Mouse (Mus musculus) MEL (cell line): ENCODE data around the gene Bcar1. TPM values are rescaled to one million over a fixed set of nuclear protein-coding genes. Genes with fewer than 3 reads are reported as not detected.

Source experiments
- DNase-seq: peaks from one replicate; pipeline ENCODE4 v3.0.0; 2011; ENCODE audit warnings: low read depth, low spot score
- H3K27ac ChIP-seq: 2 replicates; pipeline ENCODE4 v1.5.1; 2012; ENCODE audit warnings: low read depth, mild to moderate bottlenecking, control low read depth, low read length, moderate library complexity; ENCODE audit not compliant: control insufficient read depth
- H3K27me3 ChIP-seq, 2 experiments: fragments of 150-350 bp in 1 of 2; sonication (generic) in 1 of 2; 2 replicates each; pipeline ENCODE4 v1.6.1; 2012; ENCODE audit warnings: low read length in 2 of 2, mild to moderate bottlenecking in 2 of 2, improper control_type of control experiment in 1 of 2, moderate library complexity in 1 of 2; ENCODE audit not compliant: insufficient read depth in 2 of 2, control insufficient read depth in 1 of 2
- H3K36me3 ChIP-seq, 2 experiments: 2 replicates each; pipeline ENCODE4 v1.6.1; 2012 to 2014; ENCODE audit warnings: low read length in 2 of 2, improper control_type of control experiment in 1 of 2, inconsistent platforms in 1 of 2, mild to moderate bottlenecking in 1 of 2; ENCODE audit not compliant: insufficient read depth in 2 of 2, control insufficient read depth in 1 of 2
- H3K4me1 ChIP-seq, 2 experiments: fragments of 150-350 bp in 1 of 2; sonication (generic) in 1 of 2; 2 replicates each; pipeline ENCODE4 v1.6.1; 2012; ENCODE audit warnings: low read length in 2 of 2, improper control_type of control experiment in 1 of 2, mild to moderate bottlenecking in 1 of 2; ENCODE audit not compliant: insufficient read depth in 2 of 2, control insufficient read depth in 1 of 2
- H3K4me3 ChIP-seq, 2 experiments: fragments of 150-350 bp in 1 of 2; sonication (generic) in 1 of 2; 2 replicates each; pipeline ENCODE4 v1.5.1; 2012; ENCODE audit warnings: low read depth in 2 of 2, low read length in 2 of 2, mild to moderate bottlenecking in 2 of 2, moderate library complexity in 2 of 2, control low read depth in 1 of 2, improper control_type of control experiment in 1 of 2; ENCODE audit not compliant: control insufficient read depth in 1 of 2, insufficient read depth in 1 of 2
- H3K79me2 ChIP-seq: 2 replicates; pipeline ENCODE4 v1.6.1; 2012; ENCODE audit warnings: mild to moderate bottlenecking, low read length, moderate library complexity; ENCODE audit not compliant: control insufficient read depth, poor library complexity, insufficient read depth
- H3K9ac ChIP-seq: 2 replicates; pipeline ENCODE4 v1.6.1; 2012; ENCODE audit warnings: low read depth, mild to moderate bottlenecking, control low read depth, low read length, moderate library complexity; ENCODE audit not compliant: control insufficient read depth, poor library complexity, severe bottlenecking
- H3K9me3 ChIP-seq: fragments of 150-350 bp; sonication (generic); replicated peaks from 2 replicates; pipeline ENCODE4 v1.6.1; 2012; ENCODE audit warnings: mild to moderate bottlenecking, low read length, improper control_type of control experiment, moderate library complexity; ENCODE audit not compliant: insufficient read depth
- CHD1 ChIP-seq: IDR thresholded peaks from 2 replicates; pipeline ENCODE4 v1.6.1; 2012; ENCODE audit warnings: low read depth, mild to moderate bottlenecking, inconsistent platforms, low read length, improper control_type of control experiment
- CHD2 ChIP-seq: IDR thresholded peaks from 2 replicates; pipeline ENCODE4 v1.6.1; 2011; ENCODE audit warnings: low read length, improper control_type of control experiment
- CTCF ChIP-seq, 3 experiments: IDR thresholded peaks in 2 of 3; conservative IDR thresholded peaks in 1 of 3; 2 replicates each; pipeline ENCODE4 v1.5.1; 2011 to 2012; ENCODE audit warnings: low read length in 3 of 3, low read depth in 2 of 3, mild to moderate bottlenecking in 2 of 3, improper control_type of control experiment in 1 of 3, inconsistent platforms in 1 of 3, mixed read lengths in 1 of 3, moderate library complexity in 1 of 3; ENCODE audit not compliant: control insufficient read depth in 1 of 3, insufficient read depth in 1 of 3, poor library complexity in 1 of 3, severe bottlenecking in 1 of 3
- ELF1 ChIP-seq: IDR thresholded peaks from 2 replicates; pipeline ENCODE4 v1.6.1; 2014; ENCODE audit warnings: low read depth, mild to moderate bottlenecking, inconsistent platforms, low read length, improper control_type of control experiment, moderate library complexity
- EP300 ChIP-seq, 2 experiments: IDR thresholded peaks; 2 replicates each; pipeline ENCODE4 v1.6.1; 2011; ENCODE audit warnings: improper control_type of control experiment in 2 of 2, low read length in 2 of 2, low read depth in 1 of 2, mild to moderate bottlenecking in 1 of 2
- ETS1 ChIP-seq: IDR thresholded peaks from 2 replicates; pipeline ENCODE4 v1.6.1; 2012; ENCODE audit warnings: low read depth, mild to moderate bottlenecking, inconsistent platforms, low read length, improper control_type of control experiment, moderate library complexity
- GABPA ChIP-seq: IDR thresholded peaks from 2 replicates; pipeline ENCODE4 v1.6.1; 2012; ENCODE audit warnings: low read depth, mild to moderate bottlenecking, inconsistent platforms, low read length, improper control_type of control experiment, moderate library complexity
- GATA1 ChIP-seq: IDR thresholded peaks from 2 replicates; pipeline ENCODE4 v1.6.1; 2011; ENCODE audit warnings: low read depth, low read length, improper control_type of control experiment
- HCFC1 ChIP-seq: IDR thresholded peaks from 2 replicates; pipeline ENCODE4 v1.6.1; 2012; ENCODE audit warnings: low read depth, mild to moderate bottlenecking, inconsistent platforms, low read length, improper control_type of control experiment, moderate library complexity
- MAFK ChIP-seq: IDR thresholded peaks from 2 replicates; pipeline ENCODE4 v1.6.1; 2011; ENCODE audit warnings: low read depth, mild to moderate bottlenecking, low read length, improper control_type of control experiment, borderline replicate concordance
- MAX ChIP-seq: IDR thresholded peaks from 2 replicates; pipeline ENCODE4 v1.6.1; 2011; ENCODE audit warnings: low read length, improper control_type of control experiment
- MAZ ChIP-seq: IDR thresholded peaks from 2 replicates; pipeline ENCODE4 v1.6.1; 2012; ENCODE audit warnings: low read depth, mild to moderate bottlenecking, inconsistent platforms, low read length, improper control_type of control experiment
- MXI1 ChIP-seq: IDR thresholded peaks from 2 replicates; pipeline ENCODE4 v1.6.1; 2011; ENCODE audit warnings: mild to moderate bottlenecking, low read depth, low read length, improper control_type of control experiment
- MYB ChIP-seq: IDR thresholded peaks from 2 replicates; pipeline ENCODE4 v1.6.1; 2011; ENCODE audit warnings: mild to moderate bottlenecking, low read depth, low read length, improper control_type of control experiment
- POLR2AphosphoS2 ChIP-seq: IDR thresholded peaks from 2 replicates; pipeline ENCODE4 v1.6.1; 2011; ENCODE audit warnings: low read length, improper control_type of control experiment
- RCOR1 ChIP-seq: IDR thresholded peaks from 2 replicates; pipeline ENCODE4 v1.6.1; 2012; ENCODE audit warnings: low read depth, mild to moderate bottlenecking, inconsistent platforms, low read length, improper control_type of control experiment
- SMC3 ChIP-seq: IDR thresholded peaks from 2 replicates; pipeline ENCODE4 v1.6.1; 2011; ENCODE audit warnings: low read depth, low read length, improper control_type of control experiment
- TBP ChIP-seq: IDR thresholded peaks from 2 replicates; pipeline ENCODE4 v1.8.0; 2011; ENCODE audit warnings: low read depth, low read length, improper control_type of control experiment
- TCF12 ChIP-seq: IDR thresholded peaks from 2 replicates; pipeline ENCODE4 v1.6.1; 2014; ENCODE audit warnings: low read depth, mild to moderate bottlenecking, inconsistent platforms, low read length, improper control_type of control experiment, moderate library complexity
- UBTF ChIP-seq: IDR thresholded peaks from 2 replicates; pipeline ENCODE4 v1.6.1; 2012; ENCODE audit warnings: low read depth, mild to moderate bottlenecking, inconsistent platforms, low read length, improper control_type of control experiment, moderate library complexity, borderline replicate concordance; ENCODE audit not compliant: insufficient read depth
- USF1 ChIP-seq: IDR thresholded peaks from 2 replicates; pipeline ENCODE4 v1.6.1; 2014; ENCODE audit warnings: low read depth, mild to moderate bottlenecking, inconsistent platforms, low read length, improper control_type of control experiment, moderate library complexity
- ZKSCAN1 ChIP-seq: IDR thresholded peaks from 2 replicates; pipeline ENCODE4 v1.6.1; 2012; ENCODE audit warnings: low read depth, mild to moderate bottlenecking, inconsistent platforms, low read length, improper control_type of control experiment, moderate library complexity
- ZNF384 ChIP-seq: IDR thresholded peaks from 2 replicates; pipeline ENCODE4 v1.6.1; 2012; ENCODE audit warnings: low read depth, mild to moderate bottlenecking, inconsistent platforms, low read length, improper control_type of control experiment
- polyA plus RNA-seq, 2 experiments: library from polyadenylated mRNA; stranded (reverse) in 1 of 2; unstranded in 1 of 2; fragments of >175 nt in 1 of 2; fragments of >200 nt in 1 of 2; gene quantifications; 2 replicates each; pipeline versions ENCODE4 v1.2.1 to v1.2.4; 2012; ENCODE audit warnings: low replicate concordance in 2 of 2, low read depth in 1 of 2; ENCODE audit not compliant: insufficient read length in 2 of 2, insufficient read depth in 1 of 2, missing spikeins in 1 of 2
- total RNA-seq: library from RNA; depleted of rRNA; stranded (reverse); fragments of 300-350 nt; gene quantifications from 2 replicates; pipeline ENCODE4 v1.2.3, GENCODE M21; 2012

Gene Bcar1
- total and polyA plus RNA-seq, 3 experiments = 6.5 to 17.4 TPM; not detected in 1

GRCm38 (mm10) chr8:111717866-111718265 lies 25.7 kb downstream of the Bcar1 start:
- DNase-seq = peak; percentile 58
- no peak overlapping the region for H3K9ac ChIP-seq

GRCm38 (mm10) chr8:111717488-111717792 lies 26.2 kb downstream of the Bcar1 start:
- Histone ChIP-seq H3K4me3 (no peak overlapping the region), H3K9me3 (no peaks in the 10 kb centered on the region), H3K9ac (no peak overlapping the region), H3K27ac (no peak overlapping the region; the same call in 1 of the 2 replicates), H3K4me1 (peaks cover 9 to 13% of the 10 kb centered on the region in 2 experiments), H3K36me3 (peaks cover 0 to 7% of the 10 kb centered on the region in 2 experiments; a peak in 3 of 4 replicates), H3K27me3 (no peaks in the 10 kb centered on the region), H3K79me2 (no peaks in the 10 kb centered on the region)
- TF ChIP-seq UBTF = no peak
- TF ChIP-seq CHD2 = no peak
- no peak for TF ChIP-seq USF1
- TF ChIP-seq GABPA = no peak
- TF ChIP-seq ELF1 = no peak
- no peak for TF ChIP-seq MAFK
- no peak for TF ChIP-seq ETS1
- TF ChIP-seq HCFC1 = no peak
- no peak for TF ChIP-seq MAZ
- TF ChIP-seq MYB = no peak
- no peak for TF ChIP-seq ZKSCAN1
- no peak for TF ChIP-seq CHD1
- TF ChIP-seq RCOR1 = no peak
- DNase-seq = no peak

More at GRCm38 (mm10) chr8:111717866-111718265, 25.7 kb downstream of the Bcar1 start:
- H3K79me2 ChIP-seq = no peaks in the 10 kb centered on the region
- H3K9me3 ChIP-seq = no peaks in the 10 kb centered on the region
- H3K27me3 ChIP-seq = no peaks in the 10 kb centered on the region
- no peak overlapping the region for H3K4me3 ChIP-seq
- TF ChIP-seq MYB = peak; percentile 61; the same call in 1 of the 2 replicates
- 0 out of 2 replicates have a peak, but pooled peaks have one; percentile 42 for TF ChIP-seq ETS1
- TF ChIP-seq GATA1 = 0 out of 2 replicates have a peak, but pooled peaks have one; percentile 26
- no peak for TF ChIP-seq MAX
- no peak for TF ChIP-seq POLR2AphosphoS2
- peak; percentile 14; the same call in 1 of the 2 replicates for TF ChIP-seq SMC3
- no peak for TF ChIP-seq ZNF384
- peak in 1 of 2 experiments; percentile 65; a peak in 2 of 4 replicates for TF ChIP-seq EP300 (IDR thresholded peaks at IDR 0.05; ENCODE audit: low read depth in 1 of 2, low read length in 2 of 2)
- TF ChIP-seq HCFC1 = no peak
- peak; percentile 35; the same call in 1 of the 2 replicates for TF ChIP-seq TCF12
- TF ChIP-seq UBTF = no peak
- peak; percentile 20 to 32 (median 32); a peak in 4 of 6 replicates for TF ChIP-seq CTCF (IDR thresholded peaks at IDR 0.05 in 2 of 3, conservative IDR thresholded peaks at IDR 0.05 in 1 of 3; ENCODE audit: control insufficient read depth in 1 of 3, insufficient read depth in 1 of 3, low read depth in 2 of 3, low read length in 3 of 3, poor library complexity in 1 of 3, severe bottlenecking in 1 of 3)
- no peak for TF ChIP-seq TBP
- TF ChIP-seq MXI1 = peak; percentile 29; the same call in 1 of the 2 replicates
- TF ChIP-seq, all 39 proteins: peak for 8
- H3K4me1 ChIP-seq = peaks cover 9 to 13% of the 10 kb centered on the region in 2 experiments
- peaks cover 0 to 7% of the 10 kb centered on the region in 2 experiments; a peak in 2 of 4 replicates for H3K36me3 ChIP-seq
- no peak overlapping the region; the same call in 1 of the 2 replicates for H3K27ac ChIP-seq
